Comparison of ENCODE assay signal across 29 mouse cellular contexts in genomic region chr13:99012891-99013290, GRCm38 (mm10). TPM values are rescaled to one million over a fixed set of nuclear protein-coding genes. Genes with fewer than 3 reads are reported as not detected.
DNase-seq lines count a peak whose midpoint lies in the region; ATAC-seq lines count a peak whose summit lies in the region.
"Had no signal": no experiment of that assay in that cellular context is flagged by ENCODE, and none has a peak within 500 bp of the region (broad histone marks: within the 10 kb centered on the region; RNA-seq: fewer than 3 reads in every experiment).

No protein-coding gene starts in this region.

- H3K27ac ChIP-seq in heart, embryonic 10.5 days: no peak overlapping the region
- no peak overlapping the region for H3K27ac ChIP-seq in hindbrain, embryonic 13.5 days
- H3K27ac ChIP-seq in midbrain, embryonic 10.5 days (replicated peaks): no peak overlapping the region
- H3K27ac ChIP-seq: embryonic facial prominence, embryonic 10.5 days; embryonic facial prominence, embryonic 13.5 days; forebrain, embryonic 12.5 days; forebrain, embryonic 15.5 days; heart, embryonic 15.5 days; hindbrain, embryonic 10.5 days; hindbrain, embryonic 14.5 days had no signal

- H3K4me1 ChIP-seq in heart, embryonic 10.5 days: no peaks in the 10 kb centered on the region
- 0 out of 2 replicates have a peak, but pooled peaks cover 5% of the 10 kb centered on the region for H3K4me1 ChIP-seq in hindbrain, embryonic 13.5 days (replicated peaks)
- peaks cover 7% of the 10 kb centered on the region for H3K4me1 ChIP-seq in midbrain, embryonic 10.5 days
- H3K4me1 ChIP-seq: embryonic facial prominence, embryonic 10.5 days; embryonic facial prominence, embryonic 13.5 days; forebrain, embryonic 15.5 days; heart, embryonic 12.5 days; heart, embryonic 15.5 days had no signal

- H3K36me3 ChIP-seq in heart, embryonic 10.5 days: no peaks in the 10 kb centered on the region
- no peaks in the 10 kb centered on the region for H3K36me3 ChIP-seq in hindbrain, embryonic 13.5 days
- H3K36me3 ChIP-seq in midbrain, embryonic 10.5 days: no peaks in the 10 kb centered on the region
- H3K36me3 ChIP-seq: embryonic facial prominence, embryonic 10.5 days; embryonic facial prominence, embryonic 13.5 days; forebrain, embryonic 12.5 days; forebrain, embryonic 15.5 days; heart, embryonic 12.5 days; heart, embryonic 15.5 days; hindbrain, embryonic 10.5 days had no signal

- no peak for ATAC-seq in hindbrain, embryonic 13.5 days (ENCODE audit: low FRiP score)
- ATAC-seq: activated CD4-positive, CD25-positive, alpha-beta regulatory T cell, adult 4 months; forebrain, embryonic 15.5 days had no signal

- no peak overlapping the region for H3K9ac ChIP-seq in hindbrain, embryonic 13.5 days
- H3K9ac ChIP-seq: embryonic facial prominence, embryonic 13.5 days; forebrain, embryonic 12.5 days; forebrain, embryonic 15.5 days; heart, embryonic 12.5 days; heart, embryonic 15.5 days; hindbrain, embryonic 14.5 days had no signal

- no peak overlapping the region for H3K4me2 ChIP-seq in hindbrain, embryonic 13.5 days
- H3K4me2 ChIP-seq: embryonic facial prominence, embryonic 13.5 days; forebrain, embryonic 12.5 days; forebrain, embryonic 15.5 days; heart, embryonic 12.5 days; heart, embryonic 15.5 days; hindbrain, embryonic 14.5 days had no signal

- H3K27me3 ChIP-seq in heart, embryonic 10.5 days (ENCODE audit: insufficient read depth, poor library complexity, severe bottlenecking): no peaks in the 10 kb centered on the region
- H3K27me3 ChIP-seq in hindbrain, embryonic 13.5 days: no peaks in the 10 kb centered on the region
- H3K27me3 ChIP-seq in midbrain, embryonic 10.5 days (ENCODE audit: low read depth, poor library complexity, severe bottlenecking): no peaks in the 10 kb centered on the region
- H3K27me3 ChIP-seq: embryonic facial prominence, embryonic 13.5 days; forebrain, embryonic 12.5 days; forebrain, embryonic 15.5 days; heart, embryonic 12.5 days; heart, embryonic 15.5 days had no signal

- H3K9me3 ChIP-seq in heart, embryonic 10.5 days: no peaks in the 10 kb centered on the region
- H3K9me3 ChIP-seq in hindbrain, embryonic 13.5 days: no peaks in the 10 kb centered on the region
- no peaks in the 10 kb centered on the region for H3K9me3 ChIP-seq in midbrain, embryonic 10.5 days (replicated peaks)
- H3K9me3 ChIP-seq: embryonic facial prominence, embryonic 10.5 days; embryonic facial prominence, embryonic 13.5 days; forebrain, embryonic 12.5 days; forebrain, embryonic 15.5 days; heart, embryonic 12.5 days; heart, embryonic 15.5 days; hindbrain, embryonic 10.5 days had no signal

- no peak overlapping the region for H3K4me3 ChIP-seq in heart, embryonic 10.5 days
- no peak overlapping the region for H3K4me3 ChIP-seq in hindbrain, embryonic 13.5 days
- H3K4me3 ChIP-seq in midbrain, embryonic 10.5 days: no peak overlapping the region
- H3K4me3 ChIP-seq: embryonic facial prominence, embryonic 10.5 days; embryonic facial prominence, embryonic 13.5 days; erythroblast, embryonic 14.5 days; forebrain, embryonic 12.5 days; forebrain, embryonic 15.5 days; heart, embryonic 12.5 days; heart, embryonic 15.5 days; hindbrain, embryonic 10.5 days had no signal

- peak; percentile 27 for DNase-seq in heart, adult 11 months
- no peak for DNase-seq in heart, embryonic 10.5 days (ENCODE audit: low spot score)
- DNase-seq in kidney, adult 8-10 months: peak; percentile 23 to 55
- DNase-seq in kidney, adult 18-20 months: no peak
- DNase-seq in kidney, postnatal 25 days: peak; percentile 45 to 74
- no peak for DNase-seq in midbrain, embryonic 10.5 days (ENCODE audit: low spot score)
- DNase-seq: adrenal gland, adult 8-10 months; adrenal gland, postnatal 25 days; cerebellum, adult 11-12 months; cerebellum, adult 8-10 months; cerebellum, postnatal 36 days; embryo, embryonic 11 days; gastrocnemius, postnatal 10 days; gastrocnemius, postnatal 36 days; heart, postnatal 10 days; heart, postnatal 36 days had no signal

- WGBS in heart, embryonic 10.5 days: 80% methylated on average over 5 of the region's 5 CpGs
- 77% methylated on average over 5 of the region's 5 CpGs for WGBS in hindbrain, embryonic 13.5 days
- WGBS in midbrain, embryonic 10.5 days: 90% methylated on average over 5 of the region's 5 CpGs

RNA-seq across cellular contexts. Expression of gene 1700024P04Rik, which starts 28.5 kb away (rescaled TPM):
- not detected in 2 replicates for polyA plus RNA-seq in heart, embryonic 10.5 days (2016; fragmentation: Nextera tagmentation; extraction: Ambion mirVana)
- polyA plus RNA-seq in hindbrain, embryonic 13.5 days (2015; fragmentation: Nextera tagmentation; extraction: Ambion mirVana): not detected in 2 replicates
- polyA plus RNA-seq in midbrain, embryonic 10.5 days (2016; fragmentation: Nextera tagmentation; extraction: Ambion mirVana): not detected in 2 replicates
- polyA plus RNA-seq: activated CD4-positive, CD25-positive, alpha-beta regulatory T cell, adult 4 months; brain, embryonic 14.5 days; cortical plate, adult 2 months; embryonic facial prominence, embryonic 10.5 days; embryonic facial prominence, embryonic 13.5 days; erythroblast, embryonic 14.5 days; forebrain, embryonic 12.5 days; forebrain, embryonic 15.5 days; heart, embryonic 12.5 days; heart, embryonic 15.5 days; hindbrain, embryonic 10.5 days; hindbrain, embryonic 14.5 days had no signal

Comparison
In these comparisons a context has a peak if more than half of its experiments do, and no peak if none do; other contexts are left out.
1. DNase-seq: peak in heart, adult 11 months (single experiment), kidney, adult 8-10 months (2 of 2) and kidney, postnatal 25 days (2 of 2); none in heart, embryonic 10.5 days (single experiment), kidney, adult 18-20 months (single experiment) and midbrain, embryonic 10.5 days (single experiment).